Mouse (Mus musculus): ENCODE results near the gene Hmga2. TPM values are rescaled to one million over a fixed set of nuclear protein-coding genes. Genes with fewer than 3 reads are reported as not detected.

Hmga2 gene
- polyA plus RNA-seq, 1 experiment from 2014 or later, result 2.1 TPM

GRCm38 (mm10) chr10:120476516-120477336 lies 457 bp upstream of the Hmga2 start:
- under 1% methylated on average over 51 of the region's 52 CpGs for WGBS
- Histone ChIP-seq H3K4me3 (replicated peaks; ENCODE audit: low read length) (peak overlapping the region; percentile 62), H3K9me3 (ENCODE audit: control insufficient read depth, low read length) (no peaks in the 10 kb centered on the region), H3K4me1 (replicated peaks; ENCODE audit: control insufficient read depth, insufficient read depth, low read length) (peaks cover 33% of the 10 kb centered on the region), H3K4me2 (replicated peaks) (peak overlapping the region; percentile 93), H3K36me3 (replicated peaks; ENCODE audit: control insufficient read depth, insufficient read depth) (no peaks in the 10 kb centered on the region), H3K27ac (peak overlapping the region; percentile 66; the same call in 1 of the 2 replicates), H3K9ac (peak overlapping the region; percentile 71), H3K27me3 (ENCODE audit: control insufficient read depth, insufficient read depth, low read length) (peaks cover 26% of the 10 kb centered on the region; the same call in 1 of the 2 replicates)
- peak; percentile 64; the same call in 1 of the 2 replicates for ATAC-seq (ENCODE audit: low FRiP score)
- DNase-seq (ENCODE audit: low spot score), result peak; percentile 50

- Histone ChIP-seq H3K27ac (peak overlapping the region; percentile 66), H3K4me1 (replicated peaks; ENCODE audit: control insufficient read depth, insufficient read depth, low read length) (peaks cover 33% of the 10 kb centered on the region), H3K36me3 (replicated peaks; ENCODE audit: control insufficient read depth, insufficient read depth) (no peaks in the 10 kb centered on the region), H3K9me3 (ENCODE audit: control insufficient read depth, low read length) (no peaks in the 10 kb centered on the region), H3K4me3 (replicated peaks; ENCODE audit: low read length) (peak overlapping the region; percentile 62), H3K9ac (peak overlapping the region; percentile 71), H3K4me2 (replicated peaks) (peak overlapping the region; percentile 93), H3K27me3 (ENCODE audit: control insufficient read depth, insufficient read depth, low read length) (peaks cover 26% of the 10 kb centered on the region; the same call in 1 of the 2 replicates)
- no peak for DNase-seq (ENCODE audit: low spot score)
- whole genome bisulfite sequencing, result 1% methylated on average over 38 of the region's 45 CpGs
- ATAC-seq (ENCODE audit: low FRiP score), result peak; percentile 29; the same call in 1 of the 2 replicates
These were observed 1.2 kb downstream of the Hmga2 start for GRCm38 (mm10) chr10:120475041-120475541.

- ATAC-seq (ENCODE audit: low FRiP score), result no peak
- Histone ChIP-seq H3K27ac (no peak overlapping the region), H3K9me3 (ENCODE audit: control insufficient read depth, low read length) (no peaks in the 10 kb centered on the region)
These were observed 2.0 kb downstream of the Hmga2 start for GRCm38 (mm10) chr10:120474301-120474700.

GRCm38 (mm10) chr10:120473218-120473617 lies 3.1 kb downstream of the Hmga2 start:
- Histone ChIP-seq H3K4me3 (replicated peaks; ENCODE audit: low read length) (no peak overlapping the region), H3K27me3 (ENCODE audit: control insufficient read depth, insufficient read depth, low read length) (peaks cover 26% of the 10 kb centered on the region; the same call in 1 of the 2 replicates), H3K4me2 (replicated peaks) (peak overlapping the region; percentile 93), H3K4me1 (replicated peaks; ENCODE audit: control insufficient read depth, insufficient read depth, low read length) (peaks cover 31% of the 10 kb centered on the region), H3K9me3 (ENCODE audit: control insufficient read depth, low read length) (no peaks in the 10 kb centered on the region), H3K36me3 (replicated peaks; ENCODE audit: control insufficient read depth, insufficient read depth) (no peaks in the 10 kb centered on the region), H3K9ac (no peak overlapping the region), H3K27ac (no peak overlapping the region)
- DNase-seq (ENCODE audit: low spot score) (no peak), ATAC-seq (ENCODE audit: low FRiP score) (no peak)
- 35% methylated on average over 4 of the region's 4 CpGs for WGBS

More at GRCm38 (mm10) chr10:120474301-120474700, 2.0 kb downstream of the Hmga2 start:
- Histone ChIP-seq H3K4me3 (replicated peaks; ENCODE audit: low read length) (peak overlapping the region; percentile 62), H3K9ac (peak overlapping the region; percentile 71), H3K4me1 (replicated peaks; ENCODE audit: control insufficient read depth, insufficient read depth, low read length) (peaks cover 33% of the 10 kb centered on the region), H3K4me2 (replicated peaks) (peak overlapping the region; percentile 93), H3K27me3 (ENCODE audit: control insufficient read depth, insufficient read depth, low read length) (peaks cover 26% of the 10 kb centered on the region; the same call in 1 of the 2 replicates), H3K36me3 (replicated peaks; ENCODE audit: control insufficient read depth, insufficient read depth) (no peaks in the 10 kb centered on the region)
- peak; percentile 47 for DNase-seq (ENCODE audit: low spot score)
- WGBS, result under 1% methylated on average over 20 of the region's 20 CpGs

- Histone ChIP-seq H3K9ac (no peak overlapping the region), H3K9me3 (ENCODE audit: control insufficient read depth, low read length) (no peaks in the 10 kb centered on the region), H3K27me3 (ENCODE audit: control insufficient read depth, insufficient read depth, low read length) (peaks cover 21% of the 10 kb centered on the region; the same call in 1 of the 2 replicates), H3K4me2 (replicated peaks) (no peak overlapping the region), H3K27ac (no peak overlapping the region), H3K4me1 (replicated peaks; ENCODE audit: control insufficient read depth, insufficient read depth, low read length) (peaks cover 25% of the 10 kb centered on the region), H3K4me3 (replicated peaks; ENCODE audit: low read length) (no peak overlapping the region), H3K36me3 (replicated peaks; ENCODE audit: control insufficient read depth, insufficient read depth) (no peaks in the 10 kb centered on the region)
- ATAC-seq (ENCODE audit: low FRiP score), result no peak
- WGBS, result 54% methylated on average over 2 of the region's 2 CpGs
- no peak for DNase-seq (ENCODE audit: low spot score)
These were observed 3.7 kb downstream of the Hmga2 start for GRCm38 (mm10) chr10:120472606-120473005.

GRCm38 (mm10) chr10:120465121-120465520 lies 11.1 kb downstream of the Hmga2 start:
- no peaks in the 10 kb centered on the region for H3K36me3 ChIP-seq (replicated peaks; ENCODE audit: control insufficient read depth, insufficient read depth)
- DNase-seq (ENCODE audit: low spot score) (no peak), ATAC-seq (ENCODE audit: low FRiP score) (no peak)
- H3K9ac ChIP-seq, result no peak overlapping the region
- H3K4me1 ChIP-seq (replicated peaks; ENCODE audit: control insufficient read depth, insufficient read depth, low read length), result no peaks in the 10 kb centered on the region
- no peak overlapping the region for H3K4me2 ChIP-seq (replicated peaks)
- H3K9me3 ChIP-seq (ENCODE audit: control insufficient read depth, low read length), result no peaks in the 10 kb centered on the region
- no peak overlapping the region for H3K27ac ChIP-seq
- 83% methylated on average over 5 of the region's 5 CpGs for WGBS
- no peak overlapping the region for H3K4me3 ChIP-seq (replicated peaks; ENCODE audit: low read length)
- H3K27me3 ChIP-seq (ENCODE audit: control insufficient read depth, insufficient read depth, low read length), result no peaks in the 10 kb centered on the region

GRCm38 (mm10) chr10:120461769-120462168 lies 14.5 kb downstream of the Hmga2 start:
- WGBS, result 25% methylated on average over 5 of the region's 5 CpGs
- no peak for ATAC-seq (ENCODE audit: low FRiP score)
- peak overlapping the region; percentile 19; the same call in 1 of the 2 replicates for H3K4me2 ChIP-seq (replicated peaks)

GRCm38 (mm10) chr10:120461301-120461700 lies 15.0 kb downstream of the Hmga2 start:
- no peak overlapping the region for H3K4me3 ChIP-seq (replicated peaks; ENCODE audit: low read length)
- WGBS, result 63% methylated on average over 5 of the region's 5 CpGs
- no peak overlapping the region for H3K27ac ChIP-seq
- ATAC-seq (ENCODE audit: low FRiP score) (no peak), DNase-seq (ENCODE audit: low spot score) (no peak)
- H3K4me2 ChIP-seq (replicated peaks), result peak overlapping the region; percentile 19; the same call in 1 of the 2 replicates
- no peaks in the 10 kb centered on the region for H3K9me3 ChIP-seq (ENCODE audit: control insufficient read depth, low read length)
- no peak overlapping the region for H3K9ac ChIP-seq
- H3K27me3 ChIP-seq (ENCODE audit: control insufficient read depth, insufficient read depth, low read length), result no peaks in the 10 kb centered on the region
- no peaks in the 10 kb centered on the region for H3K36me3 ChIP-seq (replicated peaks; ENCODE audit: control insufficient read depth, insufficient read depth)
- no peaks in the 10 kb centered on the region for H3K4me1 ChIP-seq (replicated peaks; ENCODE audit: control insufficient read depth, insufficient read depth, low read length)

More at GRCm38 (mm10) chr10:120461769-120462168, 14.5 kb downstream of the Hmga2 start:
- H3K36me3 ChIP-seq (replicated peaks; ENCODE audit: control insufficient read depth, insufficient read depth), result no peaks in the 10 kb centered on the region
- DNase-seq (ENCODE audit: low spot score), result no peak
- no peak overlapping the region; the same call in 1 of the 2 replicates for H3K9ac ChIP-seq
- H3K27me3 ChIP-seq (ENCODE audit: control insufficient read depth, insufficient read depth, low read length), result no peaks in the 10 kb centered on the region
- no peaks in the 10 kb centered on the region for H3K4me1 ChIP-seq (replicated peaks; ENCODE audit: control insufficient read depth, insufficient read depth, low read length)
- H3K27ac ChIP-seq, result 0 out of 2 replicates have a peak overlapping the region, but pooled peaks have one; percentile 5
- no peak overlapping the region for H3K4me3 ChIP-seq (replicated peaks; ENCODE audit: low read length)
- no peaks in the 10 kb centered on the region for H3K9me3 ChIP-seq (ENCODE audit: control insufficient read depth, low read length)

- no peak overlapping the region for H3K9ac ChIP-seq
- no peak overlapping the region for H3K4me3 ChIP-seq (replicated peaks; ENCODE audit: low read length)
- no peaks in the 10 kb centered on the region for H3K36me3 ChIP-seq (replicated peaks; ENCODE audit: control insufficient read depth, insufficient read depth)
- no peak overlapping the region for H3K27ac ChIP-seq
- H3K4me2 ChIP-seq (replicated peaks), result no peak overlapping the region
- 96% methylated on average over 8 of the region's 8 CpGs for WGBS
- H3K4me1 ChIP-seq (replicated peaks; ENCODE audit: control insufficient read depth, insufficient read depth, low read length), result no peaks in the 10 kb centered on the region
- no peak for DNase-seq (ENCODE audit: low spot score)
- no peaks in the 10 kb centered on the region for H3K27me3 ChIP-seq (ENCODE audit: control insufficient read depth, insufficient read depth, low read length)
- H3K9me3 ChIP-seq (ENCODE audit: control insufficient read depth, low read length), result no peaks in the 10 kb centered on the region
- ATAC-seq (ENCODE audit: low FRiP score), result no peak
These were observed 17.4 kb downstream of the Hmga2 start for GRCm38 (mm10) chr10:120458866-120459265.

All from hindbrain, embryonic 14.5 days (tissue).